Mouse (Mus musculus) brain, embryonic 14.5 days (tissue): ENCODE results near the gene 1500011B03Rik.

ENCODE experiments used
- CTCF ChIP-seq: fragments of 200-500 bp; IDR thresholded peaks from 2 replicates; pipeline ENCODE4 v1.5.1; 2012; ENCODE audit warnings: inconsistent platforms, mild to moderate bottlenecking, moderate library complexity, borderline replicate concordance; ENCODE audit not compliant: insufficient read depth, insufficient read length; ENCODE audit errors: extremely low read depth
- POLR2A ChIP-seq: fragments of 200-500 bp; IDR thresholded peaks from 2 replicates; pipeline ENCODE4 v1.6.1; 2012; ENCODE audit warnings: mild to moderate bottlenecking, inconsistent platforms, borderline replicate concordance; ENCODE audit not compliant: poor library complexity, insufficient read depth, insufficient read length, severe bottlenecking; ENCODE audit errors: extremely low read depth

GRCm38 (mm10) chr5:114795653-114796052 is 27.6 kb downstream of the 1500011B03Rik start:
- TF ChIP-seq POLR2A (no peak), CTCF (no peak)
